Mouse (Mus musculus): ENCODE data around the gene Ncor1. TPM values are rescaled to one million over a fixed set of nuclear protein-coding genes. Genes with fewer than 3 reads are reported as not detected.

The Ncor1 gene
- polyA plus RNA-seq, 1 experiment from 2014 or later = 123 TPM

GRCm38 (mm10) chr11:62456483-62457172, 1.7 kb downstream of the Ncor1 start:
- under 1% methylated on average over 42 of the region's 42 CpGs for WGBS
- Histone ChIP-seq H3K4me3 (ENCODE audit: low read depth, low read length) (peak overlapping the region; percentile 99), H3K4me1 (ENCODE audit: control insufficient read depth, insufficient read depth, low read length) (peaks cover 6% of the 10 kb centered on the region; the same call in 1 of the 2 replicates), H3K27ac (ENCODE audit: low read length) (peak overlapping the region; percentile 98), H3K27me3 (ENCODE audit: control insufficient read depth, insufficient read depth, low read length) (no peaks in the 10 kb centered on the region), H3K9ac (replicated peaks; ENCODE audit: low read depth, low read length) (peak overlapping the region; percentile 83), H3K9me3 (ENCODE audit: control insufficient read depth, low read depth, low read length) (no peaks in the 10 kb centered on the region), H3K4me2 (replicated peaks; ENCODE audit: low read depth, low read length) (peak overlapping the region; percentile 82), H3K36me3 (ENCODE audit: control insufficient read depth, insufficient read depth, low read length) (no peaks in the 10 kb centered on the region)
- peak; percentile 75 for ATAC-seq (ENCODE audit: insufficient number of reproducible peaks, insufficient read depth, low FRiP score, low read depth)

DNA sequence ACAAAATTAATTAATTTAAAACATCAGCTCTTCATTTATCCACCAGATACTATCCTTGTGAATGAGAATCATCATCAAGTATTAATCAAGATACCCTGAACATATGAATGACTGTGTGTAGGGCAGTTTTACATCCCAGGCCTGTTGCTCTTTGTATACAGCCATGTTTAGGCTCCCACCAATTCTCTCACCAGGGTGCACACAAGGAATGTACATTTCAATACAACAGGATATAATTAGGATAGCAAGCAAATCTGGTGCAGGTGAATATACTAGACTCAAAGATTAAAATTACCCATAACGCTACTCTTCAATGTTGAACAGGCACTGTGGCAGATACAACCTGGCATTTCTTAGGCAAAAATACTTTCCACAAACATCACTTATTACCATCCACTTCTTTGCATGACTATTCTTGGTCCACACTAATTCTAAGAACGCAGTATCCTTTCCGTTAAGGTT, 2.3 kb downstream of the Ncor1 start:
- Histone ChIP-seq H3K36me3 (ENCODE audit: control insufficient read depth, insufficient read depth, low read length) (no peaks in the 10 kb centered on the region), H3K4me1 (ENCODE audit: control insufficient read depth, insufficient read depth, low read length) (peaks cover 6% of the 10 kb centered on the region; the same call in 1 of the 2 replicates), H3K9ac (replicated peaks; ENCODE audit: low read depth, low read length) (peak overlapping the region; percentile 83), H3K27ac (ENCODE audit: low read length) (no peak overlapping the region), H3K27me3 (ENCODE audit: control insufficient read depth, insufficient read depth, low read length) (no peaks in the 10 kb centered on the region), H3K4me3 (ENCODE audit: low read depth, low read length) (peak overlapping the region; percentile 99), H3K9me3 (ENCODE audit: control insufficient read depth, low read depth, low read length) (no peaks in the 10 kb centered on the region), H3K4me2 (replicated peaks; ENCODE audit: low read depth, low read length) (peak overlapping the region; percentile 82)
- 6% methylated on average over 3 of the region's 3 CpGs for WGBS
- ATAC-seq (ENCODE audit: insufficient number of reproducible peaks, insufficient read depth, low FRiP score, low read depth) = no peak

- 0 out of 2 replicates have a peak overlapping the region, but pooled peaks have one; percentile 3 for H3K9ac ChIP-seq (replicated peaks; ENCODE audit: low read depth, low read length)
- no peak overlapping the region for H3K4me3 ChIP-seq (ENCODE audit: low read depth, low read length)
- peak overlapping the region; percentile 82; the same call in 1 of the 2 replicates for H3K4me2 ChIP-seq (replicated peaks; ENCODE audit: low read depth, low read length)
- WGBS = 63% methylated on average over 1 of the region's 1 CpGs
- no peaks in the 10 kb centered on the region for H3K36me3 ChIP-seq (ENCODE audit: control insufficient read depth, insufficient read depth, low read length)
- H3K27me3 ChIP-seq (ENCODE audit: control insufficient read depth, insufficient read depth, low read length) = no peaks in the 10 kb centered on the region
- ATAC-seq (ENCODE audit: insufficient number of reproducible peaks, insufficient read depth, low FRiP score, low read depth) = no peak
- H3K4me1 ChIP-seq (ENCODE audit: control insufficient read depth, insufficient read depth, low read length) = peaks cover 6% of the 10 kb centered on the region; the same call in 1 of the 2 replicates
- no peaks in the 10 kb centered on the region for H3K9me3 ChIP-seq (ENCODE audit: control insufficient read depth, low read depth, low read length)
- no peak overlapping the region for H3K27ac ChIP-seq (ENCODE audit: low read length)
These were observed 3.1 kb downstream of the Ncor1 start for GRCm38 (mm10) chr11:62455193-62455592.

GRCm38 (mm10) chr11:62448971-62449370, 9.4 kb downstream of the Ncor1 start:
- WGBS = 92% methylated on average over 6 of the region's 6 CpGs
- Histone ChIP-seq H3K27me3 (ENCODE audit: control insufficient read depth, insufficient read depth, low read length) (no peaks in the 10 kb centered on the region), H3K36me3 (ENCODE audit: control insufficient read depth, insufficient read depth, low read length) (no peaks in the 10 kb centered on the region; the same call in 1 of the 2 replicates), H3K4me2 (replicated peaks; ENCODE audit: low read depth, low read length) (no peak overlapping the region), H3K9ac (replicated peaks; ENCODE audit: low read depth, low read length) (no peak overlapping the region), H3K4me3 (ENCODE audit: low read depth, low read length) (no peak overlapping the region), H3K9me3 (ENCODE audit: control insufficient read depth, low read depth, low read length) (no peaks in the 10 kb centered on the region), H3K27ac (ENCODE audit: low read length) (no peak overlapping the region), H3K4me1 (ENCODE audit: control insufficient read depth, insufficient read depth, low read length) (no peaks in the 10 kb centered on the region)
- ATAC-seq (ENCODE audit: insufficient number of reproducible peaks, insufficient read depth, low FRiP score, low read depth) = no peak

DNA sequence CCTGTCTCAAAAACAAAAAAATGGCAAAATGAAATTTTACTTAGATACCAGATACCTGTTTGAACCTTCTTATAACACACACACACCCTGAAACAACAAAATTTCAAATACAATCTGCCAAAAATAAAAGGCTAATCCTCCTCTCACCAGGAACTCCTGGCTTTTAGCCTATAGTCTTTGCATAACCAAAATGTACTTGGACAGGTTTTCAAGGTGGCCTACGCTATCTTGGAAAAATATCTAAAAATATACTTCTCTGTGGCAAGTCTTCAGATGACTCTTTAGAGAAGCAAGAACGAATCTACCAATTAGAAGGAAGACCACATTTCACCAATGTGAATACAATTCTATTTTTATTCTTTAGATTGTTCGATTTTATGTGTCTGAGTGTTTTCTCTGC, 12.5 kb downstream of the Ncor1 start:
- no peak overlapping the region for H3K27ac ChIP-seq (ENCODE audit: low read length)
- H3K9ac ChIP-seq (replicated peaks; ENCODE audit: low read depth, low read length) = no peak overlapping the region
- 89% methylated on average over 3 of the region's 3 CpGs for WGBS
- ATAC-seq (ENCODE audit: insufficient number of reproducible peaks, insufficient read depth, low FRiP score, low read depth) = no peak
- no peaks in the 10 kb centered on the region for H3K9me3 ChIP-seq (ENCODE audit: control insufficient read depth, low read depth, low read length)
- no peak overlapping the region for H3K4me2 ChIP-seq (replicated peaks; ENCODE audit: low read depth, low read length)
- H3K27me3 ChIP-seq (ENCODE audit: control insufficient read depth, insufficient read depth, low read length) = no peaks in the 10 kb centered on the region
- no peaks in the 10 kb centered on the region; the same call in 1 of the 2 replicates for H3K36me3 ChIP-seq (ENCODE audit: control insufficient read depth, insufficient read depth, low read length)
- H3K4me3 ChIP-seq (ENCODE audit: low read depth, low read length) = no peak overlapping the region
- no peaks in the 10 kb centered on the region for H3K4me1 ChIP-seq (ENCODE audit: control insufficient read depth, insufficient read depth, low read length)

DNA sequence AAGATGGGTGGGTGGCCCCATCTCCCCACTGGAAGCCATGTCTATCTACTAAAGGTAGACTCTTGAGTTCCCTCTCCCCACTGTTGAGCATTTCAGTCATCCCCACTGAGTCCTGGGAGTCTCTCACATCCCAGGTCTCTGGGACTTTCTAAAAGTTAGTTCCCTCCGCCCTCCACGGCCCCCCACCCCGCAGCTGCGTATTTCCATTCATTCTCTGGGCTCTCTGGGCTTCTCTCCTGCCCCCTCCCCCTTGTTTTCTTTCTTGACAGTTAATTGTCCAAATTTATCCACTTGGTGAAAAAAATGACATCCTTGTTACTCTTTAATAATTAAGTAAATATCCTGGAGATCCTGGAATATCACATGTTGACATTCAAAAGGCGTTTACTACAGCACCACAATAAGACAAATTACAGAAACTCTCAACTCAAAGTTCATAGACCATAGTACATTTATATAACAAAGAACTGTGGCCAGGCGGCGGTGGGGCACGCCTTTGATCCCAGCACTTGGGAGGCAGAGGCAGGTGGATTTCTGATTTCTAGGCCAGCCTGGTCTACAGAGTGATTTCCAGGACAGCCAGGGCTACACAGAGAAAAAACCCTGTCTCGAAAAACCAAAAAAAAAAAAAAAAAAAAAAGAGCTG, 17.5 kb downstream of the Ncor1 start:
- Histone ChIP-seq H3K27me3 (ENCODE audit: control insufficient read depth, insufficient read depth, low read length) (no peaks in the 10 kb centered on the region), H3K9me3 (ENCODE audit: control insufficient read depth, low read depth, low read length) (no peaks in the 10 kb centered on the region), H3K36me3 (ENCODE audit: control insufficient read depth, insufficient read depth, low read length) (peaks cover 5% of the 10 kb centered on the region), H3K4me2 (replicated peaks; ENCODE audit: low read depth, low read length) (no peak overlapping the region), H3K4me3 (ENCODE audit: low read depth, low read length) (no peak overlapping the region), H3K27ac (ENCODE audit: low read length) (no peak overlapping the region), H3K4me1 (ENCODE audit: control insufficient read depth, insufficient read depth, low read length) (no peaks in the 10 kb centered on the region), H3K9ac (replicated peaks; ENCODE audit: low read depth, low read length) (no peak overlapping the region)
- WGBS = 92% methylated on average over 9 of the region's 9 CpGs
- ATAC-seq (ENCODE audit: insufficient number of reproducible peaks, insufficient read depth, low FRiP score, low read depth) = no peak

GRCm38 (mm10) chr11:62432211-62432610, 26.1 kb downstream of the Ncor1 start:
- Histone ChIP-seq H3K4me1 (ENCODE audit: control insufficient read depth, insufficient read depth, low read length) (no peaks in the 10 kb centered on the region), H3K27me3 (ENCODE audit: control insufficient read depth, insufficient read depth, low read length) (no peaks in the 10 kb centered on the region), H3K4me2 (replicated peaks; ENCODE audit: low read depth, low read length) (no peak overlapping the region), H3K36me3 (ENCODE audit: control insufficient read depth, insufficient read depth, low read length) (peaks cover 20% of the 10 kb centered on the region), H3K27ac (ENCODE audit: low read length) (no peak overlapping the region), H3K4me3 (ENCODE audit: low read depth, low read length) (no peak overlapping the region), H3K9ac (replicated peaks; ENCODE audit: low read depth, low read length) (no peak overlapping the region), H3K9me3 (ENCODE audit: control insufficient read depth, low read depth, low read length) (no peaks in the 10 kb centered on the region)
- WGBS = 92% methylated on average over 2 of the region's 2 CpGs
- ATAC-seq (ENCODE audit: insufficient number of reproducible peaks, insufficient read depth, low FRiP score, low read depth) = no peak

- no peak overlapping the region for H3K4me3 ChIP-seq (ENCODE audit: low read depth, low read length)
- H3K36me3 ChIP-seq (ENCODE audit: control insufficient read depth, insufficient read depth, low read length) = peaks cover 26% of the 10 kb centered on the region
- H3K27me3 ChIP-seq (ENCODE audit: control insufficient read depth, insufficient read depth, low read length) = no peaks in the 10 kb centered on the region
- 81% methylated on average over 2 of the region's 3 CpGs for WGBS
- no peak overlapping the region for H3K9ac ChIP-seq (replicated peaks; ENCODE audit: low read depth, low read length)
- H3K4me2 ChIP-seq (replicated peaks; ENCODE audit: low read depth, low read length) = no peak overlapping the region
- ATAC-seq (ENCODE audit: insufficient number of reproducible peaks, insufficient read depth, low FRiP score, low read depth) = no peak
- H3K27ac ChIP-seq (ENCODE audit: low read length) = no peak overlapping the region
- no peaks in the 10 kb centered on the region for H3K9me3 ChIP-seq (ENCODE audit: control insufficient read depth, low read depth, low read length)
- no peaks in the 10 kb centered on the region for H3K4me1 ChIP-seq (ENCODE audit: control insufficient read depth, insufficient read depth, low read length)
These were observed 31.2 kb downstream of the Ncor1 start for GRCm38 (mm10) chr11:62427105-62427504.

Measured in stomach, embryonic 14.5 days (tissue).